Mouse (Mus musculus): ENCODE measurements around the gene Ccdc96. TPM values are rescaled to one million over a fixed set of nuclear protein-coding genes. Genes with fewer than 3 reads are reported as not detected.

Ccdc96 gene
- total and polyA plus RNA-seq, 2 experiments from 2014 or later, result 2.2 to 2.4 TPM

- TF ChIP-seq CTCF (IDR thresholded peaks at IDR 0.05; ENCODE audit: low read depth), result no peak
- no peaks in the 10 kb centered on the region for H3K9me3 ChIP-seq (ENCODE audit: low read length)
- H3K36me3 ChIP-seq (ENCODE audit: insufficient read depth), result no peaks in the 10 kb centered on the region
- H3K27me3 ChIP-seq (ENCODE audit: insufficient read depth, low read length), result no peaks in the 10 kb centered on the region
- WGBS, result 2% methylated on average over 58 of the region's 58 CpGs
- H3K9ac ChIP-seq, result peak overlapping the region; percentile 67
- peak overlapping the region; percentile 77 for H3K27ac ChIP-seq (ENCODE audit: low read depth, low read length)
- DNase-seq (peak; percentile 51), ATAC-seq (peak; percentile 34)
- H3K4me2 ChIP-seq (ENCODE audit: low read depth), result peak overlapping the region; percentile 85
- H3K4me1 ChIP-seq (ENCODE audit: insufficient read depth), result peaks cover 21% of the 10 kb centered on the region
- H3K4me3 ChIP-seq (ENCODE audit: low read depth, low read length), result peak overlapping the region; percentile 72
Observed at GRCm38 (mm10) chr5:36483203-36484101, 936 bp upstream of the Ccdc96 start.

DNA sequence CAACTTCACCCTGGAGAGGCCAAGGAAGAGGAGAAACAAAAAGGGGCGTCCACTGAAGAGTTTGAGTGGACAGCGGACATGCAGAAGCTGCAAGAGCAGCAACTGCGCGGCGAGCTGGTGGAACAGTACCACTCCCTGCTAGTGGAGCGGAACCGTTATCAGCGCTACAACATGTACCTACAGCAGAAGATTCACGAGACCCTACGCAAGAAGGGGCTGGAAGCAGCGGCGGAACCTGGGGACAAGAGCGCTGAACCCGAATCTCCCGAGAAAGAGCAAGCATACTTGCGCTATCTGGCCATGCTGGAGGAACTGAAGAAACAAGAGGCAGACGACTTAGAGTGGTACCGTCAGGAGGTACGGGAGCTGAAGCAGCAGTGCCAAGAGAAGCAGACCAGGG, 918 bp downstream of the Ccdc96 start:
- ATAC-seq, result no peak
- H3K4me2 ChIP-seq (ENCODE audit: low read depth), result peak overlapping the region; percentile 94
- no peak overlapping the region for H3K9ac ChIP-seq
- DNase-seq, result no peak
- no peak overlapping the region for H3K27ac ChIP-seq (ENCODE audit: low read depth, low read length)
- TF ChIP-seq CTCF (IDR thresholded peaks at IDR 0.05; ENCODE audit: low read depth), result no peak
- peaks cover 21% of the 10 kb centered on the region for H3K4me1 ChIP-seq (ENCODE audit: insufficient read depth)
- peak overlapping the region; percentile 72; the same call in 1 of the 2 replicates for H3K4me3 ChIP-seq (ENCODE audit: low read depth, low read length)
- WGBS, result 53% methylated on average over 19 of the region's 19 CpGs
- H3K27me3 ChIP-seq (ENCODE audit: insufficient read depth, low read length), result no peaks in the 10 kb centered on the region
- no peaks in the 10 kb centered on the region for H3K9me3 ChIP-seq (ENCODE audit: low read length)
- H3K36me3 ChIP-seq (ENCODE audit: insufficient read depth), result no peaks in the 10 kb centered on the region

DNA sequence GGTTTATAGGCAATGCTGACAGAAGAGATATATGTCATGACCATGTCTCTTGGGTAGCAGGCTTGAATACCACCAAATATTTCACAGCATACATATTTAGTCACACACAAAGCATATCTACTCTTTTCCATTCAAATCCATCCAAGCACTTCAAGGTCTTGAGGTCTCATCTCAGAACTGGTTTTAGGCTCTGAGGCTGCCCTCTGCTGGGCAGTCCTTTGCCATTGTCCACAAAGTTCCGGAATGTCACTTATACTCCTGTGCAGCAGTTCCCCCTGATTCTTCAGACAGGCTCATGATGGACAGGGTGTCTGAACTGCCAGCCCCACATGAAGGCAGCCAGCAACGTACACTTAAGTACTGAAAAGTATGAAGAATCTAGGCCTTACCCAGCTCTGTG, 4.8 kb downstream of the Ccdc96 start:
- Histone ChIP-seq H3K4me1 (ENCODE audit: insufficient read depth) (peaks cover 5% of the 10 kb centered on the region; the same call in 1 of the 2 replicates), H3K4me2 (ENCODE audit: low read depth) (no peak overlapping the region), H3K9ac (no peak overlapping the region), H3K27ac (ENCODE audit: low read depth, low read length) (no peak overlapping the region), H3K27me3 (ENCODE audit: insufficient read depth, low read length) (no peaks in the 10 kb centered on the region), H3K36me3 (ENCODE audit: insufficient read depth) (peaks cover 31% of the 10 kb centered on the region), H3K9me3 (ENCODE audit: low read length) (no peaks in the 10 kb centered on the region), H3K4me3 (ENCODE audit: low read depth, low read length) (no peak overlapping the region)
- DNase-seq (peak; percentile 38), ATAC-seq (no peak)
- 44% methylated on average over 2 of the region's 2 CpGs for WGBS
- peak; percentile 68 for TF ChIP-seq CTCF (IDR thresholded peaks at IDR 0.05; ENCODE audit: low read depth)

DNA sequence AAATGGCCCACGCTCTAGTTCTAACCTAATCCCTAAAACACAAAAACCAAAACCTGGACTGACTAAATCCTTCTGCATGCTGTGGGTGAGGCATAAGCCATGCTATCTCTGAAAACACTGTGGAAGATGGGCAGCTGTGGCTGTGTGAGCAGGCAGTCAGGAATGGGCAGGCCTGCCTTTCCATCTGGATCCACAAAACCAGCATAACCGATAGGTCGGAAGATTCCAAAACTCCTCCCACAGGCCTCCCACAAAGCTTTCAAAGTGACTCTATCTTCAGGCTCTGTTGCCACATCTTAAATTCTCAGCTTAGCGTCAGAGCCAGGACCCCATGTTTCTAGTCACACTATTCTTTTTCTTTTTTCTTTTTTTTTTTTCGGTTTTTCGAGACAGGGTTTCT, 9.5 kb downstream of the Ccdc96 start:
- Histone ChIP-seq H3K27me3 (ENCODE audit: insufficient read depth, low read length) (no peaks in the 10 kb centered on the region), H3K36me3 (ENCODE audit: insufficient read depth) (peaks cover 66% of the 10 kb centered on the region), H3K27ac (ENCODE audit: low read depth, low read length) (no peak overlapping the region), H3K4me1 (ENCODE audit: insufficient read depth) (no peaks in the 10 kb centered on the region), H3K9ac (no peak overlapping the region), H3K4me3 (ENCODE audit: low read depth, low read length) (no peak overlapping the region), H3K9me3 (ENCODE audit: low read length) (no peaks in the 10 kb centered on the region), H3K4me2 (ENCODE audit: low read depth) (no peak overlapping the region)
- DNase-seq (no peak), ATAC-seq (no peak)
- WGBS, result 83% methylated on average over 6 of the region's 6 CpGs
- no peak for TF ChIP-seq CTCF (IDR thresholded peaks at IDR 0.05; ENCODE audit: low read depth)

DNA sequence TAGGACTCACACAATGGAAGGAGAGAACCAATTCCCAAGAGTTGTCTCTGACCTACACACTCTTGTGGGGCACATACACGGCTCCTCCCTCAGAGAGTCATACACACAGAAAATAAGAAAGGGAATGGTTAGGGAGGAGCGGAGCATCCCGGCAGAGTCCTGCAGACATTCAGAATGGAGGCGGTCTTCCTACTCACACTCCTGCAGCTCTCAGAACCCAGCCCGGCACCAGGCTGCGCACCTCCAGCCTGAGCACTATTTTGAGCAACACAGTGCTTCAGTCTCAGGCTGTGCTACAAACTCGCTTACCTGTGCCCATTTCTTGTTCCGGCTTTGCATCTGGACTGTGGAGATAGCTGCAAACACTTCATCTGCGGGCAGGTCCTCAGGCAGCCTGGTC, 10.3 kb downstream of the Ccdc96 start:
- Histone ChIP-seq H3K9me3 (ENCODE audit: low read length) (no peaks in the 10 kb centered on the region), H3K27me3 (ENCODE audit: insufficient read depth, low read length) (no peaks in the 10 kb centered on the region), H3K4me3 (ENCODE audit: low read depth, low read length) (no peak overlapping the region), H3K9ac (no peak overlapping the region), H3K27ac (ENCODE audit: low read depth, low read length) (no peak overlapping the region), H3K36me3 (ENCODE audit: insufficient read depth) (peaks cover 70% of the 10 kb centered on the region), H3K4me1 (ENCODE audit: insufficient read depth) (no peaks in the 10 kb centered on the region), H3K4me2 (ENCODE audit: low read depth) (no peak overlapping the region)
- ATAC-seq (no peak), DNase-seq (no peak)
- WGBS, result 95% methylated on average over 9 of the region's 9 CpGs
- TF ChIP-seq CTCF (IDR thresholded peaks at IDR 0.05; ENCODE audit: low read depth), result no peak

GRCm38 (mm10) chr5:36505235-36505634, 20.8 kb downstream of the Ccdc96 start:
- Histone ChIP-seq H3K4me3 (ENCODE audit: low read depth, low read length) (no peak overlapping the region), H3K27ac (ENCODE audit: low read depth, low read length) (no peak overlapping the region), H3K9ac (no peak overlapping the region), H3K4me1 (ENCODE audit: insufficient read depth) (no peaks in the 10 kb centered on the region), H3K4me2 (ENCODE audit: low read depth) (no peak overlapping the region), H3K27me3 (ENCODE audit: insufficient read depth, low read length) (no peaks in the 10 kb centered on the region), H3K36me3 (ENCODE audit: insufficient read depth) (peaks cover 94% of the 10 kb centered on the region), H3K9me3 (ENCODE audit: low read length) (no peaks in the 10 kb centered on the region)
- DNase-seq, result no peak
- no peak for TF ChIP-seq CTCF (IDR thresholded peaks at IDR 0.05; ENCODE audit: low read depth)
- no peak for ATAC-seq
- 90% methylated on average over 7 of the region's 7 CpGs for WGBS

DNA sequence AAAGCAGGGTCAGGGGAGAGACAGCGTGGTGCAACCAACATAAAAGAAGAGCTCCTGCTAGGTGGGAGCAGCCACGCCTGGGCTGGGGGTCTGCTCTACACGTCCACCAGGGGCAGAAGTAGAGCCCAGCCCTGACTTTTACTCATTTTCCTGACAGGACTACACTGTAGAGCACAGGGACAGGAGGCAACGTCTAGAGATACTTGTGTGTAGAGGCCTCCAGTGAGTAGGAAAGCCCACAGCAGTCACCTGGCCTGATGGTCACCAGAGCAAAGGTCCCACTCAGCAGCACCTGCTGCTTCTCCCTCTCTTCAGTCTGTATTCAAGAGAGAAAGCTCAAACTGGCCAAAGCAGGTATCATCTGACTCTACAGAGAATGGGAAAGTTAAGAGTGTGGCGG, 21.3 kb downstream of the Ccdc96 start:
- DNase-seq (no peak), ATAC-seq (no peak)
- no peak for TF ChIP-seq CTCF (IDR thresholded peaks at IDR 0.05; ENCODE audit: low read depth)
- Histone ChIP-seq H3K4me2 (ENCODE audit: low read depth) (no peak overlapping the region), H3K4me1 (ENCODE audit: insufficient read depth) (no peaks in the 10 kb centered on the region), H3K27ac (ENCODE audit: low read depth, low read length) (no peak overlapping the region), H3K27me3 (ENCODE audit: insufficient read depth, low read length) (no peaks in the 10 kb centered on the region), H3K36me3 (ENCODE audit: insufficient read depth) (peaks cover 94% of the 10 kb centered on the region), H3K9ac (no peak overlapping the region), H3K4me3 (ENCODE audit: low read depth, low read length) (no peak overlapping the region), H3K9me3 (ENCODE audit: low read length) (no peaks in the 10 kb centered on the region)
- 66% methylated on average over 5 of the region's 5 CpGs for WGBS
